Mouse (Mus musculus) myocyte (in vitro differentiated cells): ENCODE results near the gene Jade1. TPM values are rescaled to one million over a fixed set of nuclear protein-coding genes. Genes with fewer than 3 reads are reported as not detected.

Experiments used
- H3K27me3 ChIP-seq: one replicate; pipeline ENCODE4 v1.6.1; 2011; ENCODE audit not compliant: control insufficient read depth, insufficient read depth, insufficient read length
- H3K36me3 ChIP-seq: one replicate; pipeline ENCODE4 v1.6.1; 2011; ENCODE audit not compliant: control insufficient read depth, insufficient read depth
- H3K4me2 ChIP-seq: one replicate; pipeline ENCODE4 v1.6.1; 2011; ENCODE audit warnings: low read depth, control low read depth
- H3K4me3 ChIP-seq: one replicate; pipeline ENCODE4 v1.5.1; 2011; ENCODE audit warnings: mild to moderate bottlenecking, control low read depth, moderate library complexity
- H3K79me2 ChIP-seq: one replicate; pipeline ENCODE4 v1.6.1; 2011; ENCODE audit not compliant: control insufficient read depth, insufficient read depth
- H3ac ChIP-seq: one replicate; pipeline ENCODE4 v1.6.1; 2011; ENCODE audit not compliant: control insufficient read depth, insufficient read length
- CEBPB ChIP-seq: IDR thresholded peaks from 2 replicates; pipeline ENCODE4 v1.6.1; 2011; ENCODE audit warnings: mild to moderate bottlenecking, moderate library complexity; ENCODE audit not compliant: poor library complexity, insufficient read depth, severe bottlenecking
- E2F4 ChIP-seq: IDR thresholded peaks from one replicate; pipeline ENCODE4 v1.6.1; 2011; ENCODE audit warnings: mild to moderate bottlenecking, control low read depth, moderate library complexity; ENCODE audit not compliant: insufficient read depth
- MAX ChIP-seq: IDR thresholded peaks from one replicate; pipeline ENCODE4 v1.6.1; 2011; ENCODE audit warnings: low read depth, mild to moderate bottlenecking, control low read depth
- MYOD1 ChIP-seq, 3 experiments: IDR thresholded peaks; one replicate each; pipeline ENCODE4 v1.6.1; 2011; ENCODE audit warnings: control low read depth in 2 of 3, low read depth in 2 of 3, mild to moderate bottlenecking in 2 of 3, moderate library complexity in 1 of 3; ENCODE audit not compliant: insufficient read length in 2 of 3, control insufficient read depth in 1 of 3
- MYOG ChIP-seq, 3 experiments: IDR thresholded peaks; one replicate each; pipeline ENCODE4 v1.6.1; 2011; ENCODE audit warnings: control low read depth in 2 of 3, low read depth in 2 of 3, mild to moderate bottlenecking in 2 of 3; ENCODE audit not compliant: insufficient read length in 2 of 3, control insufficient read depth in 1 of 3, insufficient read depth in 1 of 3
- POLR2A ChIP-seq: IDR thresholded peaks from one replicate; pipeline ENCODE4 v1.6.1; 2011; ENCODE audit warnings: low read depth, mild to moderate bottlenecking, control low read depth, moderate library complexity; ENCODE audit not compliant: insufficient read length
- POLR2AphosphoS2 ChIP-seq: IDR thresholded peaks from one replicate; pipeline ENCODE4 v1.6.1; 2011; ENCODE audit warnings: low read depth, control low read depth; ENCODE audit not compliant: insufficient read length
- REST ChIP-seq: IDR thresholded peaks from one replicate; pipeline ENCODE4 v1.6.1; 2011; ENCODE audit warnings: mild to moderate bottlenecking, control low read depth, moderate library complexity; ENCODE audit not compliant: insufficient read depth, insufficient read length
- SRF ChIP-seq: IDR thresholded peaks from one replicate; pipeline ENCODE4 v1.6.1; 2011; ENCODE audit warnings: low read depth; ENCODE audit not compliant: control insufficient read depth, insufficient read length
- TCF12 ChIP-seq: IDR thresholded peaks from one replicate; pipeline ENCODE4 v1.6.1; 2011; ENCODE audit warnings: mild to moderate bottlenecking, control low read depth; ENCODE audit not compliant: poor library complexity, insufficient read depth, severe bottlenecking
- TCF3 ChIP-seq: IDR thresholded peaks from one replicate; pipeline ENCODE4 v1.6.1; 2011; ENCODE audit warnings: low read depth, control low read depth; ENCODE audit not compliant: insufficient read length
- USF1 ChIP-seq: IDR thresholded peaks from one replicate; pipeline ENCODE4 v1.6.1; 2011; ENCODE audit warnings: low read depth, mild to moderate bottlenecking, control low read depth, moderate library complexity
- polyA plus RNA-seq: library from polyadenylated mRNA; unstranded; fragments of >200 nt; fragmentation: generic; extraction: Trizol; gene quantifications from one replicate; pipeline ENCODE4 v1.2.1, GENCODE M21; 2012; ENCODE audit warnings: missing spikeins

Jade1 gene
- 8.8 TPM for polyA plus RNA-seq

DNA sequence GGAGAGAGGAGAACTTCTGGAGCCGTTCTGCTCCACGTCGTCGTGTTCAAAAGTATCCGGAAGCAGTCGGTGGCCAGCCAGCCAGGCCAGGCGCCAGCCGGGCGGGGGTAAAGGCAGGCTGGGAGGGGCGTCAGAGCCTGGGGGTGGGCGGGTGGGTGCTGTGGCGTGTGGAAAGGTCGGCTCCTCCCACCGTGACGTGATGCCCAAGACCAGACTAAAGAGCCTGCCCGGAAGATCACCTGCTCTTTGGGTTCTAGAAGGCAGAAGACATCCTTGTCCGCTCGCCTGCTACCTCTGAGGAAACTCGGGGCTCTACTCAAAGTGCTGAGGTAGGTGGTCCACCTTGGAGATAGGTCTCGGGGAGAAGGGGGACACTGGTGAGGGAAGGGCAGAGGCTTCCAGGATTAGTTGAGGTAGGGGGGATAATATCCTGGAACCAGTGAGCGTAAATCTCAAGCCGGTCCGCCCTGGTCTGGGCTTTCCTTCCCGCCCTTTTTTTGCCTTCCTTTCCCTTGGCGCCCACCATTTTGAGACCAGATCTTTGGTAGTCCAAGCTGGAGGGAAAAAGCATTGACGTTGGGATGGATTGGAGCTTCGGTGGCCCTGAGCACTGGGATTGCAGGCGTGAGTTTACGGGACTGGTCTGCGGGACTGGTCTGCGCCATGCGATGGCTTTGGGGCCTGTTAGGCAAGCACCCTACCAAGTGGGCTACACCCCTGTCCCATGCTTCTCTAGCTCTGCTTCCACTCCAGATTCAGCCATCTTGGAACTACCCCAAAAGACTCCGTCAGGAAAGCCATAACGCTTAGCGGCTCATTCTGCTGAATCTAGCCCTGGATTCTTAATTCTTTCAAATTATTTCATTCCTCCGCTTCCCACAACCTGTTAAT, at the start of gene Jade1:
Gene Jade1, plus strand, starts transcription at position 241 of the 891 bp plus-strand sequence.
- Histone ChIP-seq H3K4me3 (no peak within 1 kb of the TSS), H3K36me3 (no peaks in the 10 kb centered on the region), H3K79me2 (no peaks in the 10 kb centered on the region), H3K4me2 (no peak within 1 kb of the TSS), H3K27me3 (no peaks in the 10 kb centered on the region), H3ac (no peak within 1 kb of the TSS)
- TF ChIP-seq MYOG (IDR thresholded peaks at IDR 0.05; ENCODE audit: control insufficient read depth in 1 of 3, insufficient read depth in 1 of 3, insufficient read length in 2 of 3, low read depth in 2 of 3) (no peak), TCF12 (no peak), TCF3 (no peak)

DNA sequence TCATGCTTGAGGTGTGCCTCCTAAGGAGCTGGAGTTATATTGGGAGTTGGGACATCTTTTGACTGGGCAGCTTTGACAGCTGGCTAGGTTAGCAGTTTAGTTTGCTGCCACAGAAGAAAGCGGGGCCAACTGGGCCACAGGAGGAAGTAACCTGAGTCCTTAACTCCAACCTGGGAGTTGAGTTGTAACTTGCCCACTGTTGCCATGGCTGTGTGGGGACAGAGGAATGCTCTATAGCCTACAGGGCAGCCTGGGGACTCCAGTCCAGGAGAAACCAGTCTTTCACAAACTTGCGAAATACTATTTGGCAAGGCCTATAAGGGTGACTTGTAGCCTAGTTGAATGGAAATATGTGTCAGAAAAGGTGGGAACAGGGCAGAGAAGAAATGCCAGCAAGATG, 46.1 kb upstream of the Jade1 start:
- H3ac ChIP-seq: no peak overlapping the region
- no peaks in the 10 kb centered on the region for H3K36me3 ChIP-seq
- no peak overlapping the region for H3K4me3 ChIP-seq
- no peaks in the 10 kb centered on the region for H3K27me3 ChIP-seq
- no peaks in the 10 kb centered on the region for H3K79me2 ChIP-seq
- 0 out of 2 replicates have a peak, but pooled peaks have one; percentile 11 for TF ChIP-seq CEBPB
- no peak for TF ChIP-seq TCF3
- H3K4me2 ChIP-seq: no peak overlapping the region

DNA sequence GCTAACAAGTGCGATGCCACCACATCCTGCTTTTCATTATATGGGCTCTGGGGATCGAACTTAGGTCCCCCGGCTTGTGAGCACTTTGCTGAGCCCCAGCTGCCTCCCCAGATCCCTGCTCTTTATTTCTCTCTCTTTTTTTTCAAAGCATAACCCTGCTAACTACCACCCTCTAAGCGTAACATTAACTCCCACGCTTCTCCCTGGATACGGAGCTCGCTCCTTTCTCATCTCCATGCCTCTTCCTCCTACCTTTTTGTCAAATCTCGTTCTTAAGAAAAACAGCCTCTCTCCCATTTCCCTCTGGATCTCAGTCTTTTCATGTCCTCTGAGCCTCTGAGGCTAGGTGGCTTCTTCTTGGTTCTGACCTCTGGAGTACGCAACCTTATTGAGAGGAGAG, 45.3 kb upstream of the Jade1 start:
- H3K4me3 ChIP-seq: no peak overlapping the region
- H3ac ChIP-seq: no peak overlapping the region
- no peak overlapping the region for H3K4me2 ChIP-seq
- H3K27me3 ChIP-seq: no peaks in the 10 kb centered on the region
- H3K79me2 ChIP-seq: no peaks in the 10 kb centered on the region
- no peak for TF ChIP-seq MYOD1 (IDR thresholded peaks at IDR 0.05; ENCODE audit: control insufficient read depth in 1 of 3, insufficient read length in 2 of 3, low read depth in 2 of 3)
- no peak for TF ChIP-seq POLR2A
- no peak for TF ChIP-seq REST
- no peak for TF ChIP-seq SRF
- no peak for TF ChIP-seq E2F4
- TF ChIP-seq USF1: no peak
- no peak for TF ChIP-seq POLR2AphosphoS2
- no peak for TF ChIP-seq MAX
- no peak for TF ChIP-seq CEBPB
- no peak for TF ChIP-seq TCF12
- no peak for TF ChIP-seq MYOG (IDR thresholded peaks at IDR 0.05; ENCODE audit: control insufficient read depth in 1 of 3, insufficient read depth in 1 of 3, insufficient read length in 2 of 3, low read depth in 2 of 3)
- no peak for TF ChIP-seq TCF3
- no peaks in the 10 kb centered on the region for H3K36me3 ChIP-seq

DNA sequence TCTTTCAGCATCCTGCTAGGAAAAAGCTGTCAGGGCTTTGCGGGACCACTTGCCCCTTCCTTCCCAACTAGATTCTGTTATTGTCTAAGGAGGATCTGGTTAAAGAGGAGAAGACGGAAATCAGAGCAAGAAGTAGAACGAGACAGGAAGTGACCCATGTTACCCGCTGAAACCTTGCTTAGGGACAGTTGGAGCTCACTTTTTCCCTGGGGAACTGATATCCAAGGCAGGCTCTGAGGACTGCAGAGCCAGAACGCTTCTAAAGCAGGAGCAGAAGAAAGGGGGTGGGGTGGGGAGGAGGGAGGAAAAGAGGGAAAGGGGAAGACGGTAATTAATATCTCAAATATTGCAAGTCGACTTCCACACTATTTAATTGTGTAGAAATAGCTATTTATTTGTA, 44.8 kb upstream of the Jade1 start:
- no peaks in the 10 kb centered on the region for H3K79me2 ChIP-seq
- H3K36me3 ChIP-seq: no peaks in the 10 kb centered on the region
- no peak overlapping the region for H3K4me3 ChIP-seq
- TF ChIP-seq CEBPB (no peak), MAX (no peak), USF1 (no peak), MYOG (IDR thresholded peaks at IDR 0.05; ENCODE audit: control insufficient read depth in 1 of 3, insufficient read depth in 1 of 3, insufficient read length in 2 of 3, low read depth in 2 of 3) (no peak), SRF (no peak), REST (no peak), MYOD1 (IDR thresholded peaks at IDR 0.05; ENCODE audit: control insufficient read depth in 1 of 3, insufficient read length in 2 of 3, low read depth in 2 of 3) (no peak), E2F4 (no peak), TCF12 (no peak)
- H3K27me3 ChIP-seq: no peaks in the 10 kb centered on the region
- H3K4me2 ChIP-seq: no peak overlapping the region
- H3ac ChIP-seq: no peak overlapping the region

DNA sequence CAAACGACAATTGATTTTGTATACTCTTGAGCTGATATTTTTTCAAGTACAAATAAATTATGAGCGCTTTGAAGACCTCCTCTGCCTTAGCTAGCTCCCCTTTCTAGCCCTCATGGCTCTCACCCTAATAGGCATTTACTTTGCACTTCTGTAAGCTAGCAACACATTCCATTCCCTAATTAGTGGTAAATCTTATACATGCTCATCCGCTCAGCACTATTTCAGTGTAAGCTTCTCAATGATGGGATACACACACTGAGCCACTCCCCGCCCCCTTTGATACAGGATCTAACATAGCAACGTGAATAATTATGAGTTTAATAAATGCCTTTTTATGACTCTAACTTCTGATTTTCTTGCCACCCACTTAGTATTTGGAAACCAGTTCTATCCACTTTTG, 41.5 kb upstream of the Jade1 start:
- no peak overlapping the region for H3K4me2 ChIP-seq
- H3ac ChIP-seq: no peak overlapping the region
- no peaks in the 10 kb centered on the region for H3K79me2 ChIP-seq
- no peaks in the 10 kb centered on the region for H3K36me3 ChIP-seq
- no peak for TF ChIP-seq MYOG (IDR thresholded peaks at IDR 0.05; ENCODE audit: control insufficient read depth in 1 of 3, insufficient read depth in 1 of 3, insufficient read length in 2 of 3, low read depth in 2 of 3)
- TF ChIP-seq POLR2A: no peak
- TF ChIP-seq TCF12: no peak
- TF ChIP-seq E2F4: no peak
- TF ChIP-seq MYOD1 (IDR thresholded peaks at IDR 0.05; ENCODE audit: control insufficient read depth in 1 of 3, insufficient read length in 2 of 3, low read depth in 2 of 3): no peak
- no peak for TF ChIP-seq POLR2AphosphoS2
- no peak for TF ChIP-seq MAX
- no peak for TF ChIP-seq USF1
- TF ChIP-seq SRF: no peak
- no peak for TF ChIP-seq CEBPB
- TF ChIP-seq TCF3: no peak
- no peaks in the 10 kb centered on the region for H3K27me3 ChIP-seq
- no peak overlapping the region for H3K4me3 ChIP-seq
